Mouse (Mus musculus): ENCODE data around the gene Scn5a.

Gene Scn5a

GRCm38 (mm10) chr9:119498885-119499284 is 79.9 kb downstream of the Scn5a start:
- no peak for DNase-seq

GRCm38 (mm10) chr9:119498247-119498607 is 80.6 kb downstream of the Scn5a start:
- no peak for DNase-seq

DNA sequence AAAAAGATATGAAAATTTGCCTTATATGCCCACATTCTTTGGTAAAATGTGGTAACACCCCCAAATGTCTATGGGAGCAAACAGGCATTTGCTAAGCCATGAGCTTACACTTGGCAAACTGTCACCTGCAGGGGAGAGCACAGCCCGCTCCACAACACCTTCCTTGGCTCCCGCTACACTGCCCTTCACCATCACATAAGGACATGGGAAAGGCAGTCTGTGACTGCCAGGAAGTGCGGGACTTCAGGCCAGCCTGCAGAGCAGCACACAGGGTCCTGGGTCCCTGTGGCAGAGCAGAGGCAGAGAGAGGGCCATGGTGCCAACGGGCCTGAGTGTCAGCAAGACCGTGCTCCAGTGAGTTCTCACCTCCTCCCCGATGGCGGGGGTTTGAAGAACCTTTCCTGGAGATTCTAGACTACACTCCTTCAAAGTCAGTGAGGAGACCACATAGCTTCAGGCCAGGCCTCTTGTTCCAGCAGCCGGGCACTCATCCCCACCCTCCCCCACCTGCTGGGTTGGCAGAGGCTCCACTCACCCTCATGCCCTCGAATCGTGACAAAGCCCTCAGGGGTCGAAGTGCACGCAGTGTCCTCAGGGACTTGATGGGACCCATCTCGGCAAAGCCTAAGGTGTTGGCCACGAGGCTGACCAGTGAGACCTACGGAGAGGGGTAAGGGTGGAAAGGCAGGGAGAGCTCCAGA is 81.1 kb downstream of the Scn5a start:
- peak; percentile 42 for DNase-seq

GRCm38 (mm10) chr9:119496960-119497359 is 81.9 kb downstream of the Scn5a start:
- DNase-seq, result no peak

DNA sequence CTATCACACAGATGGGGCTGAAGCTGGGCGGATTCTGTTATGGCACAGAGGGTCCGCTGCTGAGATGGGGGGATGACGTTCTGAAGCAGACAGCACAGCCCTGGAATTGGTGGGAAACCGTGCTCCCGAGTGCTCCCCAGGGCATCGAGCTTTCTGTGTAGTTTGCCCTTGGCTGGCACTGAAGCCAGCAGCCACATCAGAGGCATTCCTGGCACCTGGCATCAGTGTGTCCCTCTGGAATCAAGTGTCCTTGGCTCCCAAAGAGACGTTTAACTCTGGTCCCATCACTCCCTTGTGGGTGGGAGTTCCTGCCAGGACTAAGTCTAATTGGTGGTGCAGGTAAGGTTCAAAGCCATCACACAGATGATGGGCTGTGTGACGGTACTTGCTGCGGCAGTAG is 82.5 kb downstream of the Scn5a start:
- no peak for DNase-seq

DNA sequence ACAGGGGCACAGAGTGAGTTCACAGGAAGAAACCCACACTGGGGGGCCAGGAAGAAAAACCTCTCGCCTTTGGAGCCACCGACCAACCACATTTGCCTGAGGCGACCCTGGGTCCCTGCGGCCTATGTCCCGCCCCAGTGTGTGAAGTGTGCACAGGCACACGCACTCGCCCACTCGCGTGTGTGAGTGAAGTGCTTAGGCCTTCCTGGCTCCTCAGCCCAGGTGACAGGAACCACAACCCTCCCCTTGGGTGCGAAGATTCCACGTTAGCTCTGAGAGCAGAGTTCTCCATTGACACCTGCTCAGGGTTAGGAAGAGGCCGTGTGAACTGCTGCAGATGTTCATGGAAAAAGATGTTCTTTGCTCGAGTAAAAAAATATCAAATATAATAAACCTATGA is 93.9 kb downstream of the Scn5a start:
- DNase-seq, result no peak

DNA sequence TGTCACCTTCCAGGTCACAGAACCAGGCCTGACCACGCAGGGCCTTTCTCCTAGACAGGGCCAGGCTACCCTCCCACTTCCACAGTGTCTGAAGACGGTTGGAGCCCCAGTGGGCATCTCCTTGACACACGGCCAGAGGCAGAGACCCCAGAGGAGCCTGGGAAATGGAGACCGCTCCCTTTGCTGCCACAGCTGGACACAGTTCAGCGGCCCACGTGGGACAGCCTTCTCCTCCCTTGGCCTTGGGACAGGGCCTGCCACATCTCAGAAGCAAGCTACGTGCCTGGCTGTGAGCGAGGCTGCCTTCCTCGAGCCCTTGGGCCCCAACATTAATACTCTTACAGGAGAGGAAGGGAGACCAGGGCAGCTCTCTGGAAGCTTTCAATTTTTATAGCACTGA is 94.4 kb downstream of the Scn5a start:
- DNase-seq, result no peak

DNA sequence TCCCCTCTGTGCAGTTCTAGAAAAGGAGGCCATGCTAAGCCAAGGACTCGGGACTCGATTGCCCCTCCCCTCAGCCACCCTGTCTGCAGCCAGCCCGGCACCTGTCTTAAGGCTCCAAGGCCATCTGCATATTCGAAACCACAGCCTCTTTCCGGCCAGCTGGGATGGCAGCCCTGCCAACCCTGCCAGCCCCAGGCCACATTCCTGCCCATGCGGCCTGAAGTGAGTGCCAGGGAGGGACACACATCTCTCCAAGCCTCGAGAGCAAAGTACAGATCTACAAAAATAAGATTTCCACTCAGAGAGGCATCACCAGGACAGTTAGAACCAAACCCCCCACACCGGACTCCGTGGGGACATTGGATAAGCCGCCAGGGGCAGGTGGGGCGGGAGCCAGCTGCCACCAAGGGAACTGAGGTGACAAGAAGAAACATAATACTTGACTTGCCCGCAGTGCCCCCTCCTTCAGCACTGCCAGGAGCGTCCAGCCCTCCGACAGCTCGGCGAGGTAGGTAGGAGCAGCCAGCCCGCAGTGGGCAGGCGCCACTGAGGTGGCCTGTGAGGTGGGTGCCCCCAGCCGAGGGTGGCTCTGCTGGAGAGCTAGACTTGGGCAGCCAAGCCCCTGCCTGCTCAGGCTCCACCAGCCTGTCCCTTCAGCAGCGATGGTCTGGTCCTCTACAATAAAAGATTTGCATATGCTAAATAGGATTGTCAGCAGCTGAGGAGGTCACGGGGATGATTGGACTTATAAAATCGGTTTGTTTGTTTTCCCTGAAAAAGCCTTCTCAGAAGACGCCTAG is 95.1 kb downstream of the Scn5a start:
- peak; percentile 69 for DNase-seq

DNA sequence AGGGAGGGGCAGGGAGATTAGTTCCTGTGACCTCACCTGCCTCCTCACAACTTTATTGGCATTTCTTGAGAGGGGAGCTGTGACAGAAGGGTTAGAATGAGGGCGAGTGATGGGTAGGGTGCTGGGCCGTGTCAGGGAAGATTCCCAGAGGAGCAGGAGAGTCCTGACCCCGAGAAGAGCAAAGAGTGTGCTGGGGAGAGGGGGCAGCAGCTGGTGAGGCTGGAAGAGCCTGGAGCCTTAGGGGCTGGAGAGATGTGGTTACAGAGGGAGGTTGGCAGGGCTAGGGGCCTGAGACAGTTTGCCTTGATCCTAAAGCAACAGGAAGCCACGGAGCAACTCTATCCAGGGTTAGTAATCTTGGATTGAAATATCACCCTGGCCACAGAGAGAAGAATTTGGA is 97.2 kb downstream of the Scn5a start:
- no peak for DNase-seq

DNA sequence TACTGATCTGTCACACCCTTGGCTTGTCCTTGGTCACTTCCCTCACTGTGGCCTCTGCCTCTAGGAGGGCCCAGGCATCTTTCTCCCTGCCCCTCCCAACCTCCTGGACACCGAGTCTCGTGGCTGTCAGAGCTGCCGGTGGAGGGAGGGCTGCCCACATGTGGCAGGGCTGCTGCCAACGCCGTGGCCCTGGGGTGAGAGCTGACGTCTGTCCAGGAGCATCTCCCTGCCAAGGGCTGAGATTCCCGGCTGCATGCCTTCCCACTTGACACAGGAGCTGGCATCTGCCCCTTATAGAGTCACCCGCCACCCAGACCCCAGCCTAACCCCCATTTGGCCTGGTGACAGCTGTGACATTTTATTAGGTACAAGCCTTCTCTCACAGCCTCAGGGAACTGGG is 99.5 kb downstream of the Scn5a start:
- no peak for DNase-seq

DNA sequence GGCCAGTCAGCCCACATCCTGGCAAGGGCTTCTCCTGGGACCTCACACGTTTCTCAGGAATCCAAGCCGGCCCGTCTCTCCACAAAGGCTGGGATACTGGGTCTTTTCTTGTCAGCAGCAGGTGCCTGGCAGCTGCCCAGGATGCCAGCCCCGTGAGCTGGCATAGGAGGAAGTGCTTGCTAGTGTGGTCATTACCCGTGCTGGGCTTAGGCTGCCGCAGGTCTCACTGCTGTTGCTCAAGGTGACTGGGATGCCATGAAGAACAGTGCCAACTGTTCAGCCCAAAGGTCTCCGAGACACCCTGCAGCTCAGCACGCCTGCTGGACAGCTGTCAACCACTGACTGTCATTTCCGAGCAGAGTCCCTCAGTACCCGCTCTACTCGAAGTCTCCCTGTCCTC is 100.5 kb downstream of the Scn5a start:
- peak; percentile 60 for DNase-seq

GRCm38 (mm10) chr9:119477754-119478153 is 101.1 kb downstream of the Scn5a start:
- no peak for DNase-seq

DNA sequence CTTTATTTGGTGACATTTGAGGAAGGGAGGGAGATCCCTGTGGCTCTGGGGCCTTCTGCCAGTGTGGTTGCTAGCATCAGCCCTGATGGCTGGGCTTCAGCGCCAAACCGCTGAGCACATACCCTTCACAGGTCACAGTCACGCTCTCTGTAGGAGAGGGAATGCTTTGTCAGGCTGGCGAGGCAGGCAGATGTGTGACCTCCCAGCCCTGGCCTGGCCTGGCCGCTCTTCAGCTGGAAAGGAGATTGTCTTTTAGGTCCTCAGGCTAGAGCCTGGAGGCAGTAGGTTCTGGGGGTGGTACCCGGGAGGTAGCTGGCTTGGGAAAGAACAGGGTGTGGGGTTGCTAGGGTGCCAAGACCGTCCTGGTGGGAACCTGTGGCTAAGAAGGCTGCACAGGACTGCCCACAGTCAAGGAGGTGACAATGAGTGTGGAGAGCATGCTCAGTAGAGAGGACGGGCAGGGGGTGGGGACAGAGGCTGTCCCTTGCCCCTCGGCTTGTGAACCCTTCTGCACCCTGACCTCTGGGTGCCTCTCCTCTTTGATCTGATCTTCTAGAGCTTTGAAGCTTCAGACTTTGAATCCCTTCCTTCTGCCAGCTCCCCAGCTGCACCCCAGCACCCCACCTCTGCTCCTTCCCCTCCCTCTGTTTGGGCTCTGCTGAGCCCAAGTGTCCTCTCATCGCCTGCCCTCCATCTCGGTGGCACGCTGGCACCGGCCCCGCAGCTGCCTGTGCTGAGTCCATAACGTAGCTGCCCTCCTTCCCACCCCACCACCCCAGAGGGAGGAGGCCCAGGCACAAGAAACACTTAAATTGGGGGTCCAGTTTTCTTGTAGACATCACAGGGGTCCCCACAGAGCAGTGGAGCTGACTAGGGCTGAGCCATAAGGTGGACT is 103.9 kb downstream of the Scn5a start:
- no peak for DNase-seq

- DNase-seq, result no peak
Observed at GRCm38 (mm10) chr9:119473608-119474164, 105.1 kb downstream of the Scn5a start.

- peak; percentile 54 for DNase-seq
Observed at GRCm38 (mm10) chr9:119473011-119473410, 105.8 kb downstream of the Scn5a start.

- no peak for DNase-seq
Observed at GRCm38 (mm10) chr9:119472412-119472918, 106.4 kb downstream of the Scn5a start.

GRCm38 (mm10) chr9:119469691-119470353 is 109.0 kb downstream of the Scn5a start:
- no peak for DNase-seq

DNA sequence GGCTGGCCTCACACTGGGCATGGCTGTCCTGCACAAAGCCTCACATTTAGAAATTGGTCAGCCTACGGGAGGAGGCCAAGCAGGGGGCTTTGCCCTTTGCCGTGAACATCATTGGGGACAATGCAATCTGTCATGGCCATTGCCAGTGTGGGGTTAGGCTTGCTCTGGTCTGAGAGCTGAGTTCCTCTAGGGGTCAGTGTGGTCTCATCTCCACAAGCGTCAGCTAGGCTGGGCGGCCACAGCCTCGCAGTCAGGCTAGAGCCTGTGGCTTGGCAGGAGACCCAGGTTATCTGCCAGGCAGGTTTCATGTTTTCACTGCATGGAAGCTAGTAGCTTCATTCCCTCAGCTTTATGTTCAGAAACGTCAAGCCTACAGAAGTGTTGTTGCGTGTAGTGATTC is 113.2 kb downstream of the Scn5a start:
- peak; percentile 31 for DNase-seq

GRCm38 (mm10) chr9:119465056-119465455 is 113.8 kb downstream of the Scn5a start:
- no peak for DNase-seq

- no peak for DNase-seq
Observed at GRCm38 (mm10) chr9:119460410-119460809, 118.4 kb downstream of the Scn5a start.

DNA sequence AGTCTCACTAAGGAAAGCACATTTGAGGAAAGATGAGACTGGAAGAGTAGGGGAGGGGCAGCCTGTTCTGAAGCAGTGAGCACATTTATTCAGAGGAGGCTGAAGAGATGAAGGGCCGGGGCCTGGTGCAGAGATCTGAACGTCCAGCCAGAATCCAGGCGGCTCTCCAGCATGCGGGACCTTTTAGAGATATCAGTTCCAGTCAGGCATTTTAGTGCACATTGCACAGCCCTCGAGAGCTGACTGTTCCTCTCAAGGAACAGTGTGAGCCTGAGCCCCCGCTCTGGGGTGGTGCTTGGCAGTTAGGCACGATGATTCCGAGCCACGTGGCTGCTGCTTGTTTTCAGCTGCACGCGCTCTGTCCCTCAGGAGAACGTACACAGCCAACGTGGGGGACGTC is 121.7 kb downstream of the Scn5a start:
- no peak for DNase-seq

- DNase-seq, result no peak
Observed at GRCm38 (mm10) chr9:119455967-119456366, 122.8 kb downstream of the Scn5a start.
